ENCODE assay signal across 17 mouse cellular contexts in genomic region chr11:113698013-113698545, GRCm38 (mm10). TPM values are rescaled to one million over a fixed set of nuclear protein-coding genes. Genes with fewer than 3 reads are reported as not detected.
DNase-seq lines count a peak whose midpoint lies in the region; ATAC-seq and TF ChIP-seq lines count a peak whose summit lies in the region.
"Had no signal": no experiment of that assay in that cellular context is flagged by ENCODE, and none has a peak within 500 bp of the region (broad histone marks: within the 10 kb centered on the region; RNA-seq: fewer than 3 reads in every experiment).

No protein-coding gene starts in this region.

- H3K27me3 ChIP-seq in kidney, embryonic 14.5 days (ENCODE audit: control insufficient read depth, insufficient read depth, low read length): no peaks in the 10 kb centered on the region
- H3K27me3 ChIP-seq in liver, embryonic 15.5 days: no peaks in the 10 kb centered on the region
- H3K27me3 ChIP-seq in stomach, postnatal 0 days (ENCODE audit: control insufficient read depth, insufficient read depth, low read length): no peaks in the 10 kb centered on the region
- H3K27me3 ChIP-seq: limb, embryonic 15.5 days had no signal

- WGBS in kidney, embryonic 14.5 days: 46% methylated on average over 12 of the region's 12 CpGs
- 63% methylated on average over 12 of the region's 12 CpGs for WGBS in liver, embryonic 15.5 days (ENCODE audit: insufficient replicate concordance)
- 69% methylated on average over 12 of the region's 12 CpGs for WGBS in stomach, postnatal 0 days

- H3K4me3 ChIP-seq in kidney, embryonic 14.5 days (ENCODE audit: low read length): no peak overlapping the region
- H3K4me3 ChIP-seq in liver, embryonic 15.5 days (replicated peaks): no peak overlapping the region
- no peak overlapping the region for H3K4me3 ChIP-seq in stomach, postnatal 0 days (ENCODE audit: low read depth, low read length)
- H3K4me3 ChIP-seq: embryonic facial prominence, embryonic 10.5 days; forebrain, embryonic 10.5 days; limb, embryonic 15.5 days had no signal

- no peak for TF ChIP-seq EP300 in stomach, postnatal 0 days (optimal IDR thresholded peaks at IDR 0.05)

- H3K36me3 ChIP-seq in kidney, embryonic 14.5 days (ENCODE audit: control insufficient read depth, insufficient read depth, low read length): peaks cover 23% of the 10 kb centered on the region
- peaks cover 30% of the 10 kb centered on the region for H3K36me3 ChIP-seq in liver, embryonic 15.5 days (replicated peaks)
- peaks cover 14% of the 10 kb centered on the region for H3K36me3 ChIP-seq in stomach, postnatal 0 days (ENCODE audit: control insufficient read depth, insufficient read depth, low read length)

- no peak for TF ChIP-seq CTCF in stomach, postnatal 0 days (IDR thresholded peaks at IDR 0.05; ENCODE audit: low read depth)

- no peak overlapping the region for H3K4me2 ChIP-seq in kidney, embryonic 14.5 days (replicated peaks; ENCODE audit: low read depth, low read length)
- no peak overlapping the region for H3K4me2 ChIP-seq in liver, embryonic 15.5 days
- H3K4me2 ChIP-seq in stomach, postnatal 0 days (replicated peaks; ENCODE audit: low read depth): no peak overlapping the region
- H3K4me2 ChIP-seq: limb, embryonic 15.5 days had no signal

- DNase-seq in heart, adult 9 months (ENCODE audit: low spot score in 2 of 2): peak; percentile 45 to 60
- no peak for DNase-seq in heart, postnatal 25 days (ENCODE audit: low spot score)
- DNase-seq in stomach, postnatal 0 days (ENCODE audit: low spot score): peak; percentile 67
- DNase-seq in cerebellum, postnatal 10 days: no peak
- DNase-seq in ovary, postnatal 14 days (ENCODE audit: low spot score): no peak
- DNase-seq: adrenal gland, postnatal 10 days; cerebellum, adult 11-12 months; gastrocnemius, postnatal 10 days had no signal

- peak; percentile 59; the same call in 1 of the 2 replicates for ATAC-seq in kidney, embryonic 14.5 days (ENCODE audit: low FRiP score, low TSS enrichment)
- ATAC-seq in liver, embryonic 15.5 days (ENCODE audit: insufficient read depth): peak; percentile 43
- ATAC-seq in stomach, postnatal 0 days (ENCODE audit: low FRiP score, low TSS enrichment): peak; percentile 80
- ATAC-seq in activated CD4-positive, CD25-positive, alpha-beta regulatory T cell, adult 4 months: no peak

- H3K9me3 ChIP-seq in kidney, embryonic 14.5 days (ENCODE audit: control insufficient read depth, low read length): 0 out of 2 replicates have a peak, but pooled peaks cover 4% of the 10 kb centered on the region
- no peaks in the 10 kb centered on the region for H3K9me3 ChIP-seq in liver, embryonic 15.5 days (replicated peaks)
- no peaks in the 10 kb centered on the region for H3K9me3 ChIP-seq in stomach, postnatal 0 days (ENCODE audit: control insufficient read depth, low read length)
- H3K9me3 ChIP-seq: limb, embryonic 15.5 days had no signal

- H3K4me1 ChIP-seq in kidney, embryonic 14.5 days (ENCODE audit: control insufficient read depth, insufficient read depth, low read length): no peaks in the 10 kb centered on the region
- peaks cover 6% of the 10 kb centered on the region; the same call in 1 of the 2 replicates for H3K4me1 ChIP-seq in liver, embryonic 15.5 days (replicated peaks)
- no peaks in the 10 kb centered on the region for H3K4me1 ChIP-seq in stomach, postnatal 0 days (replicated peaks; ENCODE audit: control insufficient read depth, insufficient read depth)
- H3K4me1 ChIP-seq: limb, embryonic 15.5 days had no signal

- no peak overlapping the region for H3K27ac ChIP-seq in kidney, embryonic 14.5 days (ENCODE audit: low read depth, low read length)
- no peak overlapping the region for H3K27ac ChIP-seq in liver, embryonic 15.5 days (replicated peaks)
- H3K27ac ChIP-seq in stomach, postnatal 0 days (replicated peaks): no peak overlapping the region
- H3K27ac ChIP-seq: embryonic facial prominence, embryonic 10.5 days; forebrain, embryonic 10.5 days; limb, embryonic 15.5 days had no signal

- H3K9ac ChIP-seq in kidney, embryonic 14.5 days (ENCODE audit: low read depth, low read length): no peak overlapping the region
- H3K9ac ChIP-seq in liver, embryonic 15.5 days: no peak overlapping the region
- H3K9ac ChIP-seq in stomach, postnatal 0 days (ENCODE audit: low read length): no peak overlapping the region
- H3K9ac ChIP-seq: limb, embryonic 15.5 days had no signal

- intact Hi-C loops in heart, postnatal 25 days (cut with DNase I): no loop called here

RNA-seq across cellular contexts. Expression of gene Cpsf4l, which starts 11.7 kb away (rescaled TPM):
- total RNA-seq in heart, postnatal 25 days (2021): not detected
- 0.90 and 1.4 TPM in 2 replicates for polyA plus RNA-seq in kidney, embryonic 14.5 days (2014; fragmentation: Nextera tagmentation; extraction: Ambion mirVana)
- polyA plus RNA-seq in liver, embryonic 15.5 days (2015; fragmentation: Nextera tagmentation; extraction: Ambion mirVana): not detected in 2 replicates
- polyA plus RNA-seq in stomach, postnatal 0 days (2015; fragmentation: Nextera tagmentation; extraction: Ambion mirVana): 0.16 and 0.19 TPM in 2 replicates
- polyA plus RNA-seq in activated CD4-positive, CD25-positive, alpha-beta regulatory T cell, adult 4 months (2017; shearing (Covaris generic)): under 1 TPM in 1 of 2 experiments, not detected in 1; 0.45 TPM
- total RNA-seq: gastrocnemius, postnatal 10 days; hematopoietic stem cell, adult 5-6 weeks; neutrophil, adult 5-6 weeks had no signal
- polyA plus RNA-seq: C2C12 had no signal

RNA-seq across cellular contexts. Expression of gene D11Wsu47e, which starts 13.9 kb away (rescaled TPM):
- 1 to 10 TPM; 6.0 to 7.1 TPM for total RNA-seq in heart, postnatal 25 days (2021)
- 20.5 and 29.7 TPM in 2 replicates for polyA plus RNA-seq in kidney, embryonic 14.5 days (2014; fragmentation: Nextera tagmentation; extraction: Ambion mirVana)
- polyA plus RNA-seq in liver, embryonic 15.5 days (2015; fragmentation: Nextera tagmentation; extraction: Ambion mirVana): 9.2 and 10.8 TPM in 2 replicates
- polyA plus RNA-seq in stomach, postnatal 0 days (2015; fragmentation: Nextera tagmentation; extraction: Ambion mirVana): 8.7 and 9.7 TPM in 2 replicates
- polyA plus RNA-seq in activated CD4-positive, CD25-positive, alpha-beta regulatory T cell, adult 4 months (2017; shearing (Covaris generic)): 1 to 10 TPM; 6.8 to 8.6 TPM

RNA-seq across cellular contexts. Expression of gene Fam104a, which starts 14.1 kb away (rescaled TPM):
- 10 to 100 TPM; 13.9 to 15.0 TPM for total RNA-seq in heart, postnatal 25 days (2021)
- 49.7 and 49.8 TPM in 2 replicates for polyA plus RNA-seq in kidney, embryonic 14.5 days (2014; fragmentation: Nextera tagmentation; extraction: Ambion mirVana)
- 40.6 and 45.1 TPM in 2 replicates for polyA plus RNA-seq in liver, embryonic 15.5 days (2015; fragmentation: Nextera tagmentation; extraction: Ambion mirVana)
- 34.2 and 34.3 TPM in 2 replicates for polyA plus RNA-seq in stomach, postnatal 0 days (2015; fragmentation: Nextera tagmentation; extraction: Ambion mirVana)
- polyA plus RNA-seq in activated CD4-positive, CD25-positive, alpha-beta regulatory T cell, adult 4 months (2017; shearing (Covaris generic)): 10 to 100 TPM; 16.4 to 18.6 TPM

RNA-seq across cellular contexts. Expression of gene Slc39a11, which starts 48.2 kb away (rescaled TPM):
- total RNA-seq in heart, postnatal 25 days (2021): 1 to 10 TPM; 2.7 to 3.8 TPM
- polyA plus RNA-seq in kidney, embryonic 14.5 days (2014; fragmentation: Nextera tagmentation; extraction: Ambion mirVana): 11.3 and 16.4 TPM in 2 replicates
- polyA plus RNA-seq in liver, embryonic 15.5 days (2015; fragmentation: Nextera tagmentation; extraction: Ambion mirVana): 12.4 and 14.5 TPM in 2 replicates
- polyA plus RNA-seq in stomach, postnatal 0 days (2015; fragmentation: Nextera tagmentation; extraction: Ambion mirVana): 56.6 and 58.0 TPM in 2 replicates
- 10 to 100 TPM; 12.5 to 17.1 TPM for polyA plus RNA-seq in activated CD4-positive, CD25-positive, alpha-beta regulatory T cell, adult 4 months (2017; shearing (Covaris generic))

RNA-seq across cellular contexts. Expression of gene Cog1, which starts 49.1 kb away (rescaled TPM):
- total RNA-seq in heart, postnatal 25 days (2021): 10 to 100 TPM; 16.4 to 17.1 TPM
- 16.6 and 29.3 TPM in 2 replicates for polyA plus RNA-seq in kidney, embryonic 14.5 days (2014; fragmentation: Nextera tagmentation; extraction: Ambion mirVana)
- polyA plus RNA-seq in liver, embryonic 15.5 days (2015; fragmentation: Nextera tagmentation; extraction: Ambion mirVana): 14.9 and 15.0 TPM in 2 replicates
- polyA plus RNA-seq in stomach, postnatal 0 days (2015; fragmentation: Nextera tagmentation; extraction: Ambion mirVana): 14.4 and 15.3 TPM in 2 replicates
- polyA plus RNA-seq in activated CD4-positive, CD25-positive, alpha-beta regulatory T cell, adult 4 months (2017; shearing (Covaris generic)): 10 to 100 TPM; 17.6 to 17.9 TPM

Comparison
In these comparisons a context has a peak if more than half of its experiments do, and no peak if none do; other contexts are left out.
1. DNase-seq: peak in heart, adult 9 months (2 of 2) and stomach, postnatal 0 days (single experiment); none in heart, postnatal 25 days (single experiment), cerebellum, postnatal 10 days (0 of 2) and ovary, postnatal 14 days (single experiment).